Mouse (Mus musculus) spleen, adult 2 months (tissue): ENCODE results near the gene Isyna1.

ENCODE experiments used
- CTCF ChIP-seq: fragments of 200-500 bp; IDR thresholded peaks from 2 replicates; pipeline ENCODE4 v1.5.1; 2011; ENCODE audit warnings: mild to moderate bottlenecking, inconsistent platforms; ENCODE audit not compliant: insufficient read depth, insufficient read length, insufficient replicate concordance; ENCODE audit errors: extremely low read depth
- POLR2A ChIP-seq: fragments of 200-500 bp; IDR thresholded peaks from 2 replicates; pipeline ENCODE4 v1.6.1; 2011; ENCODE audit warnings: low read depth, low read length, inconsistent platforms

GRCm38 (mm10) chr8:70597417-70598272, 3.5 kb downstream of the Isyna1 start:
- no peak for TF ChIP-seq POLR2A
- TF ChIP-seq CTCF, result no peak
